Mouse (Mus musculus): Measurements from ENCODE around the gene Arid3c.
"Not testable (repeated sequence)": the region's sequence is repeated elsewhere in the genome, so short reads cannot be mapped to it uniquely, and the experiment has no call there.

The Arid3c gene

GRCm38 (mm10) chr4:41731052-41731765, at the start of gene Arid3c:
Gene Arid3c, minus strand, starts transcription at chr4:41731142.
- DNase-seq (ENCODE audit: low spot score in 2 of 2): no peak

DNA sequence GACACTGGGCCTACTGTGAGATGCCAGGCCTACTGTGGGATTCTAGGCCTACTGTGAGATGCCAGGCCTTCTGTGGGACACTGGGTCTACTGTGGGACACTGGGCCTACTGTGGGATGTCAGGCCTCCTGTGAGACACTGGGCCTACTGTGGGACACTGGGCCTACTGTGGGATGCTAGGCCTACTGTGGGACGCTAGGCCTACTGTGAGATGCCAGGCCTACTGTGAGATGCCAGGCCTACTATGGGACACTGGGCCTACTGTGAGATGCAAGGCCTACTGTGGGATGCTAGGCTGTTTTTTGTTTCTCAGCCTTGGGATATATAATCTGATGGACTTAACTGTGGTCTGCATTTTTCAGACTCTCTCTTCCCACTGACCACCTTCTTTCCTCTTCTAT, 44.9 kb upstream of the Arid3c start:
- not testable (repeated sequence) for DNase-seq (ENCODE audit: low spot score in 2 of 2)

DNA sequence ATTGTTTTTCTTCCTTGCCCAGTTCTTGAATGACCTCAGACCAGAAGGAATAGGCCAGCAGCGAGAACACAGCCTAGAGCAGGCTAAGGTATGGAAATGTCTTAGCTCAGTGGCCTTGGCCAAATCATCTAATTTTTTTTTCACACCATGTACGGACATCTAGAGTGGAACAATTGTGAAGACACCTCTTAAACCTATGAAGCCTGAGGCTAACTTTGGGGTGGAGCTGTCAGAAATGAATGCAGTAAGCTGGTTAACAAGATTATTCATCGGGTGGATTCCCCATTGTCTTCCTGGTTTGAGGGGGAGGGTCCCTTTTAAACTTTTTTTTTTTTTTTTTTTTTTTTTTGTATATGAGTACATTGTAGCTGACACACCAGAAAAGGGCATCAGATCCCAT, 43.6 kb upstream of the Arid3c start:
- not testable (repeated sequence) for DNase-seq (ENCODE audit: low spot score in 2 of 2)

GRCm38 (mm10) chr4:41774002-41774401, 43.1 kb upstream of the Arid3c start, which contains the start of gene Ccl27a:
Gene Ccl27a, minus strand, starts transcription at chr4:41774247.
- DNase-seq (ENCODE audit: low spot score in 2 of 2): peak; percentile 72 to 76

DNA sequence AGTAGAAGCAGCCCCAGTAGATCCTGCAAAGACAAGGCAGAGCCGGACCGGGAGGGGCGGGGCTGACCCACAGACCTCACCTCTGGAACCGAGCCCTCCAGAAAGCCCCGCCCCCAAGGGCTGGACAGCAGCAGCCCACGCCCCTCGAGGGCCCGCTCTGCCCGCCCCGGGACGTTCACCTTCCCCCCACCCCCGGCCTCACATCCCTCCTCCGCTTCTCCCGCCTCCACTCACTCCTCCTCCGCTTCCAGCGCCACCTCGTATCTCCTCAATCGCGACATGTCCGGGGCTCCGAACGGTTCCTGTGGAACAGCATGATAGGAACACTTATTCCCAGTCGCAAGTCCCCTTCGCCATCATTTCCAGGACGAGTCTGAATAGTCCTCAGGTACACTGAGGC, 42.6 kb upstream of the Arid3c start:
- DNase-seq (ENCODE audit: low spot score in 2 of 2): peak; percentile 56 to 71

DNA sequence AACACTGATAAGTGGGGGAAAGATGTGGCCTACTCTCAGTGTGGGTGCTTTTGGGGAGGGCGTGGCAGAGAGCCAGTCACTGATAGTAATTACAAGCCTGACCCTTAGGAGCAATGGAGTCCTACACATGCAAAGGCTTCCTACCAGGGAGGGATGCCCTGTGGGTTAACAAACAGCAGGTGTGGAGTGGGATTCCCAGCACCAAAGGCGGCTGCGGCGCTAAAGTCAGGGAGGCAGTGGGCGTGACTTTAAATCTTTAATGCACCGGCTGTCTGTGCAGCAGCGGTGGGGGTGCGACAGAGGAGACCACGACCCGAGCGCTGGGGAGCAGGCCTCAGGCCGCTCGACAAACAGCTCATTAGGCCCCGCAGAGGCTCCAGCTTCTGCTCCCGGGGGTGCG, 42.0 kb upstream of the Arid3c start:
- DNase-seq (ENCODE audit: low spot score in 2 of 2): not testable (repeated sequence)

- DNase-seq (ENCODE audit: low spot score in 2 of 2): not testable (repeated sequence)
Observed at GRCm38 (mm10) chr4:41767301-41767700, 36.4 kb upstream of the Arid3c start.

DNA sequence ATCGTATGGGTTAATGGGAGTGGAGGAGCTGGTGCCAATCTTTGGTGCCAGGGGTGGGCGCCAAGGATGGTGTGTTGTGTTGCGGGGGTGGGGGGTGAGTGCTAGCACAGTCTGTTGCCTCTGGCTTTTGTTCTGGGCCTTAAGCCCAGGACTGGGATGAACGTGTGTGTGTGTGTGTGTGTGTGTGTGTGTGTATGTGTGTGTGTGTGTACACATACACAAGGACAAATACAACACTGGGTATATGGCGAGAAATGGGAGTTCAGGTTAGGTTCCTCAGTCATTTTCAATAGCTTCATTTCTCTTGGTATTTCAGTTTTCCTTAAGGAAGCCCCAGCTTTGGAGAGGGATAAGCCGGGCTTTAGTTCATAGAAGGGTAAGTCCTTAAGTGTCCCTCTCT, 32.2 kb upstream of the Arid3c start:
- DNase-seq (ENCODE audit: low spot score in 2 of 2): not testable (repeated sequence)

- peak in 1 of 2 experiments; percentile 56 for DNase-seq (ENCODE audit: low spot score in 2 of 2)
Observed at GRCm38 (mm10) chr4:41762688-41763114, 31.8 kb upstream of the Arid3c start.

DNA sequence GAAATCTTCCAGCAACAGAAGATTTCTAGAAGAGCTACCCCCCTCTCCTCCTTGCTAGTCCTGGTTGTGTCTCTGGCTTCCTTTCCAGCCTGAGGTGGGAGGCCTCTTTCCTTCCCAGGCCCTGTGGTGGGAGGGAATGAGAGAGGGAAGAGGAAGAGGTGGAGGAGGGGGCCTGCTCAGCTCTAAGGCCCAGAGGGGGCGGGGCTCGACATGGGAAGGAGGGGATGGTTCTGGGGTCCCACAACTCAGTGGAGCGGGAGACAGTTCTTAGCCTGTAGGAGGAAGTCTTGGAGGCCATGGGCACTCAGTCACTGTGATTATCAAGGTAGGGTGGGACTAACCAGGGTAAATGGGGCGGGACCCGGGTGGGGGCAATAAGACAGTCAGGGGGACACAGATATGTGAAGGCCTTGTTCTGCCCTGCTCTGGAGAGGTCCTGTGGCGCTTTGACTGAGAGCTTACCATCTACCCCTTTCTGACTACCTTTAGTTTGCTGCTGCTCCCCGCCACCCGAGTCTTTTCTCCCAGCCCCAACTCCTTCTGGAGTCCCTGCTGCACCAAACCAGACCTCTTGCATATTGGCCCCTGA, 31.3 kb upstream of the Arid3c start:
- DNase-seq (ENCODE audit: low spot score in 2 of 2): no peak

- no peak for DNase-seq (ENCODE audit: low spot score in 2 of 2)
Observed at GRCm38 (mm10) chr4:41761680-41762079, 30.7 kb upstream of the Arid3c start.

DNA sequence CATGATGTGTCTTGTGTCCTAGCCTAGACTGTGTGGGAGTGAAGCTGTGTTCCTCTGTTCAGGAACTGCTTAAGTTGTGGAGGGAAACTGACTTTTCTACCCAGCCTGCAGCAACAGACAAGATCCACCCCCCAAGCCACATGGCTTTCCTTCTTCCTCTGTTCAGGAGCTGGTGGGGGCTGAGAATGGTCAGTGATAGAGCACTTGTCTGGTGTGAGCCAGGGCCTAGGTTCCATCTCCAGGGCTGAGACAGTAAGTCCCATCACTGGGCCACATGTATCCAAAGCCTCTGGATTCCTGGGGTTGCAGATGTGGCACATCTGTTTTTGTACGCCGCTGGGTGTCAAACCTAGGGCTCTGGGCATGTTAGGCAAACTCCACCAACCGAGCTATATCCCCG, 30.0 kb upstream of the Arid3c start:
- DNase-seq (ENCODE audit: low spot score in 2 of 2): no peak

- DNase-seq (ENCODE audit: low spot score in 2 of 2): peak; percentile 78 to 89
Observed at GRCm38 (mm10) chr4:41760288-41760721, 29.4 kb upstream of the Arid3c start.

DNA sequence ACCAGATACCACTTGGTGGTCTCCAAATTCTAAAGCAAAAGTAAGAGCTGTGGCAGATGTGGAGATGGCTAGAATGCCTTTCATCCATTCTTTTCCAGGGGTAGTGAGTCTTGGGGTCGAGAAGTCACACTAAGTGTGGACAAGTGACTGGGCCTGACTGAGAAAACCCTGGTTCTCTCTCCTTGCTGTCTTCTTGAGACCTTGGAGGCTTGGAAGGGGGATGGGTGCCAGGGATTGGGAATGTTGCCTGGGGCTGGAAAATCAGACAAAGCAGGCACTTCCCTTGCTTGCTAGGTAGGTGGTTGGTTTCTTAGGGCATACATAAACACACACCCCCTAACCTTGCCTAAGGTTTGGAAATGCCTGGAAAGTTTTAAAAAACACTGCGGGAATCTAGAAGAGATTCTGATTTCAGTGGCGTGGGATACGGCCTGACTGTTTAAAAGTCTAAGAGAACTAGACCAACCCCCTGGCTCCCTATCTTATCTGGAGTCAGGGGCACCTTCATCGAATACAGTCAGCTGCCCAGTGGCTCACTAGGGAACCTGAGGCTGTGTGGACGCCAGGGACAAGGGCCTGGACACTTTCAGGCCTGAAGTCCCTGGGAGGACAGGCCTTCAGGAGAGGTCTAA, 28.8 kb upstream of the Arid3c start:
- DNase-seq (ENCODE audit: low spot score in 2 of 2): no peak

DNA sequence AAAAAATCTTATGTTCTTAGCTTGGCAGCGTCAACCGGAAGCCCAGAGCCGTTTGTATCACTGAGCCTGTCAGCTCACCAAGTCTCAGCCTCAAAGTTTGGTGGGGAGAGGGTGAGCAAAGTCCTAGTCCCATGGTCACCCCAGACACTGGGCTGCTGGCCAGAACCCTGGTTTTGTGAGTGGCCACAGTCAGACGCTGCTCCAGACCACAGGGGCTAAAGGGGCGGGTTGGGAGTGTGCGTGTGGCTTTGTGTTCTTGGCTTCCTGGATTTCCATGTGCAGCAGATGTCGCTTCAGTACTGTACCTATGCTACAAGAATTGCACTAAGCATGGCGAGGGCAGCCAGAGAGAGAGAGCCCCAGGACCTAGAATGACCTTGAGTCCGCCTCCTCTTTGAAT, 28.3 kb upstream of the Arid3c start:
- DNase-seq (ENCODE audit: low spot score in 2 of 2): no peak

DNA sequence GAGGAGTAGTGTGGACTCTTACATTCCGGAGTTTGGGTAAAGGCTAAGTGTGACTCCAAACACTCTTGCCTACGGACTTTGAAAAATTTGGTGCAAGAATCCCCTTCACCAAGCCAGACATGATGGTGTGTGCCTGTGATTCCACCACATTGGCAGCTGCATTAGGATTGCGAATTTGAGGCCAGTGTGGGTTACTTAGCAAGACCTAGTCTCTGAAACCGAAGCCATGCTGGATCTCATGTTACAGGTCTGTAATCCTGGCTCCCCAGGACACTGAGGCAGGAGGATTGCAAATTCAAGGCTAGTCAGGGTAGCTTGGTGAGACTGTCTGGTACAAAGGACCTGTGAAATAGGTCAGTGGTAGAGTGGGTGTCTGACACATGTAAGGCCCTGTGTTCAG, 27.8 kb upstream of the Arid3c start:
- DNase-seq (ENCODE audit: low spot score in 2 of 2): no peak

- DNase-seq (ENCODE audit: low spot score in 2 of 2): no peak
Observed at GRCm38 (mm10) chr4:41758021-41758420, 27.1 kb upstream of the Arid3c start.

- no peak for DNase-seq (ENCODE audit: low spot score in 2 of 2)
Observed at GRCm38 (mm10) chr4:41757321-41757720, 26.4 kb upstream of the Arid3c start.

GRCm38 (mm10) chr4:41756440-41756839, 25.5 kb upstream of the Arid3c start:
- DNase-seq (ENCODE audit: low spot score in 2 of 2): no peak

- DNase-seq (ENCODE audit: low spot score in 2 of 2): peak; percentile 83 to 86
Observed at GRCm38 (mm10) chr4:41755338-41756305, 24.7 kb upstream of the Arid3c start, which contains the start of gene Sigmar1. Gene Sigmar1, minus strand, starts transcription at chr4:41756157.

- no peak for DNase-seq (ENCODE audit: low spot score in 2 of 2)
Observed at GRCm38 (mm10) chr4:41754797-41755337, 23.9 kb upstream of the Arid3c start, which contains the start of gene Galt. Gene Galt, plus strand, starts transcription at chr4:41755228.
